Mouse (Mus musculus) 3134 (cell line): ENCODE measurements at regions not wholly inside any gene's neighbourhood (a gene's known extent, or its start where the extent isn't known, plus 50 kb on each side); places are given as distances from the start of the nearest gene placed in this dataset.
"Not testable (repeated sequence)": the region's sequence is repeated elsewhere in the genome, so short reads cannot be mapped to it uniquely, and the experiment has no call there.

Experiments
- DNase-seq: peaks from one replicate; pipeline ENCODE4 v3.0.0-alpha.2; 2011; ENCODE audit warnings: low spot score; ENCODE audit not compliant: insufficient read length; ENCODE audit errors: extremely low read depth

GRCm38 (mm10) chr9:94155581-94155980 is 382.3 kb downstream of the 1190002N15Rik start:
- peak; percentile 18 for DNase-seq

- no peak for DNase-seq
These were observed 389.4 kb downstream of the 1190002N15Rik start for GRCm38 (mm10) chr9:94148474-94148873.

- DNase-seq, result no peak
These were observed 391.1 kb downstream of the 1190002N15Rik start for GRCm38 (mm10) chr9:94146787-94147186.

- DNase-seq, result peak; percentile 11
These were observed 401.4 kb downstream of the 1190002N15Rik start for GRCm38 (mm10) chr9:94136444-94136843.

- no peak for DNase-seq
These were observed 404.2 kb downstream of the 1190002N15Rik start for GRCm38 (mm10) chr9:94133682-94134081.

GRCm38 (mm10) chr9:94131367-94131766 is 406.5 kb downstream of the 1190002N15Rik start:
- DNase-seq, result no peak

- DNase-seq, result peak; percentile 21
These were observed 420.9 kb downstream of the 1190002N15Rik start for GRCm38 (mm10) chr9:94116961-94117360.

GRCm38 (mm10) chr9:94107701-94108100 is 430.2 kb downstream of the 1190002N15Rik start:
- DNase-seq, result not testable (repeated sequence)

- DNase-seq, result no peak
These were observed 433.2 kb downstream of the 1190002N15Rik start for GRCm38 (mm10) chr9:94104669-94105068.

- no peak for DNase-seq
These were observed 435.9 kb downstream of the 1190002N15Rik start for GRCm38 (mm10) chr9:94101958-94102357.

- no peak for DNase-seq
These were observed 443.1 kb downstream of the 1190002N15Rik start for GRCm38 (mm10) chr9:94094800-94095199.

GRCm38 (mm10) chr9:94091658-94092225 is 446.1 kb downstream of the 1190002N15Rik start:
- DNase-seq, result no peak

- no peak for DNase-seq
These were observed 448.1 kb downstream of the 1190002N15Rik start for GRCm38 (mm10) chr9:94089759-94090158.

GRCm38 (mm10) chr9:94083629-94084411 is 454.1 kb downstream of the 1190002N15Rik start:
- no peak for DNase-seq

- no peak for DNase-seq
These were observed 463.0 kb downstream of the 1190002N15Rik start for GRCm38 (mm10) chr9:94074904-94075303.

- no peak for DNase-seq
These were observed 470.8 kb downstream of the 1190002N15Rik start for GRCm38 (mm10) chr9:94067121-94067520.

- no peak for DNase-seq
These were observed 484.7 kb downstream of the 1190002N15Rik start for GRCm38 (mm10) chr9:94053229-94053628.

GRCm38 (mm10) chr9:94047845-94048244 is 490.0 kb downstream of the 1190002N15Rik start:
- DNase-seq, result no peak

GRCm38 (mm10) chr9:94045462-94046126 is 492.3 kb downstream of the 1190002N15Rik start:
- DNase-seq, result no peak

GRCm38 (mm10) chr9:94023761-94024160 is 514.1 kb downstream of the 1190002N15Rik start:
- no peak for DNase-seq

- no peak for DNase-seq
These were observed 516.5 kb downstream of the 1190002N15Rik start for GRCm38 (mm10) chr9:94021293-94021903.
